Mouse (Mus musculus) heart, embryonic 10.5 days (tissue): ENCODE results near the gene Olfr718-ps1. TPM values are rescaled to one million over a fixed set of nuclear protein-coding genes. Genes with fewer than 3 reads are reported as not detected.
A peak's percentile ranks its signal among the peaks of the same experiment; 100 is the strongest.
"Not testable (repeated sequence)": the region's sequence is repeated elsewhere in the genome, so short reads cannot be mapped to it uniquely, and the experiment has no call there.

Source experiments
- DNase-seq: peaks from one replicate; pipeline ENCODE4 v3.0.0-alpha.2; 2017; ENCODE audit warnings: low spot score
- H3K27ac ChIP-seq: fragments of 300-500 bp; sonication (generic); 2 replicates; pipeline ENCODE4 v1.5.1; 2016; ENCODE audit warnings: mild to moderate bottlenecking
- H3K27me3 ChIP-seq: fragments of 300-500 bp; sonication (generic); 2 replicates; pipeline ENCODE4 v1.6.1; 2016; ENCODE audit warnings: mild to moderate bottlenecking; ENCODE audit not compliant: poor library complexity, insufficient read depth, severe bottlenecking
- H3K36me3 ChIP-seq: fragments of 300-500 bp; sonication (generic); 2 replicates; pipeline ENCODE4 v1.6.1; 2016; ENCODE audit warnings: mild to moderate bottlenecking, moderate library complexity
- H3K4me1 ChIP-seq: fragments of 300-500 bp; sonication (generic); 2 replicates; pipeline ENCODE4 v1.6.1; 2016; ENCODE audit warnings: mild to moderate bottlenecking
- H3K4me3 ChIP-seq: fragments of 300-500 bp; sonication (generic); 2 replicates; pipeline ENCODE4 v1.5.1; 2016; ENCODE audit warnings: mild to moderate bottlenecking, moderate library complexity
- H3K9me3 ChIP-seq: fragments of 300-500 bp; sonication (generic); 2 replicates; pipeline ENCODE4 v1.6.1; 2016; ENCODE audit warnings: mild to moderate bottlenecking, moderate library complexity
- WGBS: fragments of 180-500 bp; shearing (Covaris S2); methylation state at CpG from one replicate; pipeline ENCODE4 v1.1.7; 2016; 5-methylcytosine and 5-hydroxymethylcytosine counted together
- polyA plus RNA-seq: library from polyadenylated mRNA; unstranded; fragments of >200 nt; fragmentation: Nextera tagmentation; extraction: Ambion mirVana; gene quantifications from 2 replicates; pipeline ENCODE4 v1.2.1, GENCODE M21; 2016

The Olfr718-ps1 gene
- 0.04 and 0.09 TPM in 2 replicates for polyA plus RNA-seq

GRCm38 (mm10) chr5:143147481-143147880 is at the start of gene Olfr718-ps1:
TSS of gene Olfr718-ps1 (minus strand) at chr5:143147581.
- no peaks in the 10 kb centered on the region for H3K36me3 ChIP-seq
- peaks cover 4% of the 10 kb centered on the region; the same call in 1 of the 2 replicates for H3K27me3 ChIP-seq
- H3K9me3 ChIP-seq = no peaks in the 10 kb centered on the region
- WGBS = 67% methylated on average over 3 of the region's 3 CpGs
- DNase-seq = no peak
- no peak within 1 kb of the TSS for H3K27ac ChIP-seq
- no peaks in the 10 kb centered on the region for H3K4me1 ChIP-seq
- H3K4me3 ChIP-seq = no peak within 1 kb of the TSS

GRCm38 (mm10) chr5:143196506-143196905 is 49.1 kb upstream of the Olfr718-ps1 start:
- no peak for DNase-seq
- H3K27me3 ChIP-seq = no peaks in the 10 kb centered on the region
- H3K27ac ChIP-seq = no peak overlapping the region
- no peak overlapping the region for H3K4me3 ChIP-seq
- H3K36me3 ChIP-seq = no peaks in the 10 kb centered on the region
- H3K9me3 ChIP-seq = no peaks in the 10 kb centered on the region
- H3K4me1 ChIP-seq = no peaks in the 10 kb centered on the region
- 70% methylated on average over 4 of the region's 4 CpGs for WGBS

- Histone ChIP-seq H3K9me3 (no peaks in the 10 kb centered on the region), H3K4me3 (no peak overlapping the region), H3K36me3 (no peaks in the 10 kb centered on the region), H3K4me1 (no peaks in the 10 kb centered on the region), H3K27me3 (no peaks in the 10 kb centered on the region), H3K27ac (no peak overlapping the region)
- 58% methylated on average over 2 of the region's 2 CpGs for WGBS
- DNase-seq = no peak
These were observed 47.8 kb upstream of the Olfr718-ps1 start for GRCm38 (mm10) chr5:143195166-143195565.

- H3K4me3 ChIP-seq, H3K4me1 ChIP-seq, H3K36me3 ChIP-seq, H3K27me3 ChIP-seq, H3K9me3 ChIP-seq, H3K27ac ChIP-seq: not testable (repeated sequence)
- WGBS = 67% methylated on average over 8 of the region's 8 CpGs
- DNase-seq = peak; percentile 73
These were observed 47.4 kb upstream of the Olfr718-ps1 start for GRCm38 (mm10) chr5:143194747-143195146.

GRCm38 (mm10) chr5:143192806-143193205 is 45.4 kb upstream of the Olfr718-ps1 start:
- DNase-seq = peak; percentile 59
- H3K36me3 ChIP-seq = no peaks in the 10 kb centered on the region
- H3K27me3 ChIP-seq = no peaks in the 10 kb centered on the region
- WGBS = 87% methylated on average over 8 of the region's 8 CpGs
- H3K9me3 ChIP-seq = no peaks in the 10 kb centered on the region
- no peak overlapping the region for H3K27ac ChIP-seq
- no peaks in the 10 kb centered on the region for H3K4me1 ChIP-seq
- H3K4me3 ChIP-seq = no peak overlapping the region

GRCm38 (mm10) chr5:143188014-143188413 is 40.6 kb upstream of the Olfr718-ps1 start:
- WGBS = 83% methylated on average over 1 of the region's 1 CpGs
- DNase-seq, H3K27me3 ChIP-seq, H3K4me1 ChIP-seq, H3K9me3 ChIP-seq, H3K36me3 ChIP-seq, H3K27ac ChIP-seq, H3K4me3 ChIP-seq: not testable (repeated sequence)

- Histone ChIP-seq H3K4me3 (peak within 1 kb of the TSS; percentile 78), H3K9me3 (no peaks in the 10 kb centered on the region), H3K27ac (peak within 1 kb of the TSS; percentile 90), H3K4me1 (peaks cover 17% of the 10 kb centered on the region), H3K36me3 (peaks cover 30% of the 10 kb centered on the region), H3K27me3 (no peaks in the 10 kb centered on the region)
- under 1% methylated on average over 58 of the region's 58 CpGs for WGBS
- peak; percentile 97 for DNase-seq
These were observed 33.1 kb upstream of the Olfr718-ps1 start, which contains the start of the genes Rbak and Spdye4b for GRCm38 (mm10) chr5:143180255-143181076. TSS of gene Rbak (minus strand) at chr5:143180775. TSS of gene Spdye4b (plus strand) at chr5:143181017.

- H3K4me3 ChIP-seq = no peak overlapping the region
- WGBS = 42% methylated on average over 6 of the region's 6 CpGs
- H3K36me3 ChIP-seq = peaks cover 43% of the 10 kb centered on the region
- H3K27ac ChIP-seq = no peak overlapping the region
- no peaks in the 10 kb centered on the region for H3K27me3 ChIP-seq
- no peak for DNase-seq
- no peaks in the 10 kb centered on the region for H3K9me3 ChIP-seq
- H3K4me1 ChIP-seq = peaks cover 17% of the 10 kb centered on the region
These were observed 31.8 kb upstream of the Olfr718-ps1 start for GRCm38 (mm10) chr5:143179179-143179578.

- WGBS = 84% methylated on average over 3 of the region's 3 CpGs
- H3K36me3 ChIP-seq = peaks cover 58% of the 10 kb centered on the region
- H3K27ac ChIP-seq = no peak overlapping the region
- DNase-seq = no peak
- no peaks in the 10 kb centered on the region for H3K9me3 ChIP-seq
- H3K4me3 ChIP-seq = no peak overlapping the region
- H3K27me3 ChIP-seq = no peaks in the 10 kb centered on the region
- peaks cover 17% of the 10 kb centered on the region for H3K4me1 ChIP-seq
These were observed 30.3 kb upstream of the Olfr718-ps1 start for GRCm38 (mm10) chr5:143177541-143178200.

- 95% methylated on average over 4 of the region's 4 CpGs for WGBS
These were observed 28.6 kb upstream of the Olfr718-ps1 start for GRCm38 (mm10) chr5:143175970-143176369.

GRCm38 (mm10) chr5:143165508-143166070 is 18.2 kb upstream of the Olfr718-ps1 start:
- 15% methylated on average over 18 of the region's 18 CpGs for WGBS
- Histone ChIP-seq H3K9me3 (no peaks in the 10 kb centered on the region), H3K36me3 (no peaks in the 10 kb centered on the region), H3K27me3 (peaks cover 12% of the 10 kb centered on the region; the same call in 1 of the 2 replicates), H3K4me3 (peak overlapping the region; percentile 40), H3K4me1 (peaks cover 13% of the 10 kb centered on the region), H3K27ac (no peak overlapping the region)
- peak; percentile 87 for DNase-seq

More at GRCm38 (mm10) chr5:143175970-143176369, 28.6 kb upstream of the Olfr718-ps1 start:
- H3K27ac ChIP-seq = no peak overlapping the region
- H3K4me3 ChIP-seq = no peak overlapping the region
- H3K9me3 ChIP-seq = no peaks in the 10 kb centered on the region
- no peak for DNase-seq
- H3K36me3 ChIP-seq = peaks cover 70% of the 10 kb centered on the region
- H3K4me1 ChIP-seq = peaks cover 17% of the 10 kb centered on the region
- no peaks in the 10 kb centered on the region for H3K27me3 ChIP-seq

GRCm38 (mm10) chr5:143155534-143155933 is 8.2 kb upstream of the Olfr718-ps1 start:
- Histone ChIP-seq H3K4me3 (no peak overlapping the region), H3K4me1 (peaks cover 4% of the 10 kb centered on the region; the same call in 1 of the 2 replicates), H3K9me3 (no peaks in the 10 kb centered on the region), H3K36me3 (no peaks in the 10 kb centered on the region), H3K27ac (no peak overlapping the region), H3K27me3 (peaks cover 58% of the 10 kb centered on the region)
- WGBS = 85% methylated on average over 3 of the region's 3 CpGs
- no peak for DNase-seq

GRCm38 (mm10) chr5:143153756-143154155 is 6.4 kb upstream of the Olfr718-ps1 start:
- Histone ChIP-seq H3K4me3 (no peak overlapping the region), H3K27me3 (peaks cover 42% of the 10 kb centered on the region), H3K27ac (no peak overlapping the region), H3K9me3 (no peaks in the 10 kb centered on the region), H3K4me1 (peaks cover 4% of the 10 kb centered on the region; the same call in 1 of the 2 replicates), H3K36me3 (no peaks in the 10 kb centered on the region)
- WGBS = 86% methylated on average over 10 of the region's 10 CpGs
- DNase-seq = no peak
